Mouse (Mus musculus) C2C12 (cell line): ENCODE measurements around the gene Klhdc9. TPM values are rescaled to one million over a fixed set of nuclear protein-coding genes. Genes with fewer than 3 reads are reported as not detected.
A peak's percentile ranks its signal among the peaks of the same experiment; 100 is the strongest.
"Not testable (repeated sequence)": the region's sequence is repeated elsewhere in the genome, so short reads cannot be mapped to it uniquely, and the experiment has no call there.

ENCODE experiments used
- H3K27me3 ChIP-seq: one replicate; pipeline ENCODE4 v1.6.1; 2011; ENCODE audit not compliant: control insufficient read depth, insufficient read depth, insufficient read length
- H3K36me3 ChIP-seq: one replicate; pipeline ENCODE4 v1.6.1; 2011; ENCODE audit not compliant: control insufficient read depth, insufficient read depth
- H3K4me3 ChIP-seq: one replicate; pipeline ENCODE4 v1.5.1; 2011; ENCODE audit warnings: mild to moderate bottlenecking, control low read depth; ENCODE audit not compliant: poor library complexity, insufficient read depth, severe bottlenecking
- H3K79me2 ChIP-seq: one replicate; pipeline ENCODE4 v1.6.1; 2011; ENCODE audit not compliant: control insufficient read depth, insufficient read depth
- H3K79me3 ChIP-seq: one replicate; pipeline ENCODE4 v1.6.1; 2011; ENCODE audit warnings: low read depth, control low read depth
- H3ac ChIP-seq: one replicate; pipeline ENCODE3; 2011; ENCODE audit warnings: low read depth; ENCODE audit not compliant: control insufficient read depth, insufficient read length
- CEBPB ChIP-seq: IDR thresholded peaks from one replicate; pipeline ENCODE4 v1.6.1; 2011; ENCODE audit warnings: low read depth, mild to moderate bottlenecking, control low read depth, moderate library complexity
- CTCF ChIP-seq: IDR thresholded peaks from one replicate; pipeline ENCODE4 v1.5.1; 2011; ENCODE audit not compliant: control insufficient read depth, insufficient read depth, insufficient read length
- FOSL1 ChIP-seq: IDR thresholded peaks from one replicate; pipeline ENCODE4 v1.8.0; 2011; ENCODE audit warnings: mild to moderate bottlenecking, low read length; ENCODE audit not compliant: poor library complexity, insufficient read depth, severe bottlenecking
- MAX ChIP-seq: IDR thresholded peaks from one replicate; pipeline ENCODE4 v1.6.1; 2011; ENCODE audit warnings: mild to moderate bottlenecking, control low read depth
- MYOD1 ChIP-seq: IDR thresholded peaks from one replicate; pipeline ENCODE4 v1.6.1; 2011; ENCODE audit warnings: low read depth; ENCODE audit not compliant: control insufficient read depth, insufficient read length
- MYOG ChIP-seq: IDR thresholded peaks from one replicate; pipeline ENCODE4 v1.6.1; 2011; ENCODE audit not compliant: control insufficient read depth, insufficient read length; ENCODE audit errors: extremely low read depth
- USF1 ChIP-seq: IDR thresholded peaks from one replicate; pipeline ENCODE4 v1.6.1; 2011; ENCODE audit warnings: low read depth, mild to moderate bottlenecking, control low read depth, moderate library complexity
- polyA plus RNA-seq: library from polyadenylated mRNA; unstranded; fragments of >200 nt; fragmentation: generic; extraction: Trizol; gene quantifications from one replicate; pipeline ENCODE4 v1.2.1, GENCODE M21; 2012; ENCODE audit warnings: missing spikeins

Klhdc9 gene
- polyA plus RNA-seq, 1 experiment, result 0.05 TPM

DNA sequence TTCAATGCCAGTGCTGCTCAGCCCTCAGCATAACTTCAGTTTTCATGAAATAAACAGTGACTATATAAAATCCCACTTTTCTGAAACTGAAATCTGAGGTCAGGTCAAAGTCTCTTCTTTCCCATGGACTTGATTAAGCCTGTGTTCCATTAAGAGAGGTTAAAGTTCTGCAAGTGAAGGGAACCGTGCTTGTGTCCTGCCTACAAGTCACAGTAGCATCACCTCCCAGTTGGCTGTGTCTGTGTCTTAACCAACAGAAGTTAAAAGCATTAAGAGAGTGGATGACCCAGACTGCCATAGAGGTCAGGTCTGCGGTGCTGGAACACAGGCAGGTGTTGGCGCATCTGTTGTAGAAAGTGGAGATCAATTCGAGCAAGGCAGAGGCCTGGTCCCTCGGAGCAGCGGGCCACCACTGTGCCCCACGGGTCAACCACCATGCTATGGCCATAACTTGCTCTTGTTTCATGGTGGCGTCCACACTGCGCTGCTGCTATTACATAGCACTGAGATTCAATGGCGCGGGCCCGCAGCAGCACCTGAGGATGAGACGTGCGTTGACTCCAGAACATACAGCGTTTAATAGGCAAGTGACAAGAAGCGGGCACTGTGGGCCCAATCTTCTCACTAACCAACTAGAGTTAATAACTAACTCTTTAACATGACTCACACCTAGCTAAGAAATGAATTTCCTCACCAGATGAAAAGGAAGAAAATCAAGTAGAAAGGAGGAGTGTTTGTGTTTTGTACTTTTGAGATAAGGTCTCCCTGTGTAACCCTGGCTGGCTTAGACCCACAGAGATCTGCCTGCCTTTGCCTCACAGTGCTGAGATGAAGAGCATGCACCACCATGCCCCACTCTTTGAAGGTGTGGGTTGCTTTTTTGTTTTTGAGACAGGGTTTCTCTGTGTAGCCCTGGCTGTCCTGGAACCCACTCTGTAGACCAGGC, 18.1 kb downstream of the Klhdc9 start:
- TF ChIP-seq MAX, result no peak
- no peak for TF ChIP-seq CTCF
- no peak for TF ChIP-seq MYOG
- TF ChIP-seq MYOD1, result no peak
- TF ChIP-seq USF1, result no peak
- H3K79me3 ChIP-seq, result peaks cover 21% of the 10 kb centered on the region
- H3ac ChIP-seq, result no peak overlapping the region
- H3K36me3 ChIP-seq, result peaks cover 47% of the 10 kb centered on the region
- H3K27me3 ChIP-seq, result no peaks in the 10 kb centered on the region
- H3K79me2 ChIP-seq, result peaks cover 41% of the 10 kb centered on the region
- H3K4me3 ChIP-seq, result no peak overlapping the region

DNA sequence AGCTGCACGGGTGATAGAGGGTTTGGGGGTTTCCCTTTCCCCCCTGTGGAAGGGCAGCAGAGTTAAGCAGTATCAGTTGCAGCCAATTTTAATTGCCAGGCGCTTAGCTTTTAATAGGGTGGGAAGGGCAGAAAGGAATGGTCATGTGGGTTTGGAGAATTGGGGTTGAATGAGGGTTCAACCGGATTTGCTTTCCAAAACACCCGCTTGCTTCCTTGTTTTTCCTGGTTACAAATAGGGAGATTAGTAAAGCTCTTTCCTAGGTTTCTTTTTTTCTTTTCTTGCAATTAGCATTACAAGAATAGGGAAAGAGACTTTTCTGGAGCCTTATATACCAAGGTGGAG, 30.4 kb downstream of the Klhdc9 start:
- peaks cover 93% of the 10 kb centered on the region for H3K79me2 ChIP-seq
- peak overlapping the region; percentile 76 for H3K4me3 ChIP-seq
- TF ChIP-seq MYOG, result no peak
- peak; percentile 34 for TF ChIP-seq USF1

DNA sequence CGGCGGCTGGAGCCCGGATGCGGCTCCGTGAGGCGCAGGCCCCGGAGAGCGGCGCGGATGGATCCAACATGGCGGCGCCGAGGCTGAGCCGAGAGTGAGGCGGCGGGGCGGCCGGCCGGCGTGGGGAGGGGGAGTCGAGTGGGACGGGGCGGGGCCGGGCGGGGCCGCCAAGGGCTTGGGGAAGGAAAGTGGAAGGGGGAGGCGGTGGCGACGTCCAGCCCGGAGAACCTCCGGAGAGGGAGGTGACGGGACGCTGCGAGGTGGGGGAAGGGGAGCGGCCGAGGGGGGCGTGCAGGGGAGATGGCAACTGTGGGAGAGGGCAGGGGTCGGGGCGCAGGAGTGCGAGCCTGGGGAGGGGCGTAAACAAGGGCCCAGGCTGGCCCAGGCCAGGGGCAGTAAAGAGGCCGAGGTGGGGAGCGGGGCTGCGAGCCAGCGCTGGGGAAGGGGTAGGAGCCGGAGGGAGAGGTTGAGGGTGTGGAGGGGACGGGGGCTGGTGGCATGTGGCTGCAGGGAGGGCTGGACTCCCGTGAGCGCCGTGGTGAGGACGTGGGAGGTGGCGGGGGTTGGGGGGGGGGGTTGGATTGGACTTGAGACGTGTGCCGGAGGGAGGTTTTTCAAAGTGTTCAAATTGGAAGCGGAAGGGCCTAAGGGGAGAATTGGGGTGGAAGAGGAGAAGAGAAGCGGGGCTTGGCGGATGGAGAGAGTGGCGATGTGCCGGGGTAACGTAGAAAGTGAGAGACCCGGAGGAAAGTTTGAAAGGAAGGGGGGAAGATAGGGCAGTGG, 31.0 kb downstream of the Klhdc9 start:
- H3ac ChIP-seq, result peak overlapping the region; percentile 95
- no peak for TF ChIP-seq FOSL1
- no peak for TF ChIP-seq CTCF
- TF ChIP-seq CEBPB, result no peak
- TF ChIP-seq USF1, result no peak
- no peak for TF ChIP-seq MYOD1
- TF ChIP-seq MYOG, result no peak
- TF ChIP-seq MAX, result no peak

More for the DNA sequence above, 30.4 kb downstream of the Klhdc9 start:
- Histone ChIP-seq H3K79me3 (peaks cover 68% of the 10 kb centered on the region), H3K27me3 (no peaks in the 10 kb centered on the region), H3ac (peak overlapping the region; percentile 52), H3K36me3 (peaks cover 21% of the 10 kb centered on the region)

GRCm38 (mm10) chr1:171328839-171329432, 31.7 kb downstream of the Klhdc9 start, which contains the start of gene Dedd:
Dedd (plus strand) TSS chr1:171329145.
- H3K4me3 ChIP-seq, result peak within 1 kb of the TSS; percentile 76
- peaks cover 62% of the 10 kb centered on the region for H3K79me3 ChIP-seq
- peaks cover 18% of the 10 kb centered on the region for H3K36me3 ChIP-seq
- no peaks in the 10 kb centered on the region for H3K27me3 ChIP-seq
- peaks cover 93% of the 10 kb centered on the region for H3K79me2 ChIP-seq
- peak within 1 kb of the TSS; percentile 95 for H3ac ChIP-seq
- TF ChIP-seq USF1, result no peak
- TF ChIP-seq CEBPB, result no peak

More for the DNA sequence above, 31.0 kb downstream of the Klhdc9 start:
- Histone ChIP-seq H3K4me3 (peak overlapping the region; percentile 76), H3K79me2 (peaks cover 93% of the 10 kb centered on the region), H3K79me3 (peaks cover 66% of the 10 kb centered on the region), H3K36me3 (peaks cover 21% of the 10 kb centered on the region), H3K27me3 (no peaks in the 10 kb centered on the region)

DNA sequence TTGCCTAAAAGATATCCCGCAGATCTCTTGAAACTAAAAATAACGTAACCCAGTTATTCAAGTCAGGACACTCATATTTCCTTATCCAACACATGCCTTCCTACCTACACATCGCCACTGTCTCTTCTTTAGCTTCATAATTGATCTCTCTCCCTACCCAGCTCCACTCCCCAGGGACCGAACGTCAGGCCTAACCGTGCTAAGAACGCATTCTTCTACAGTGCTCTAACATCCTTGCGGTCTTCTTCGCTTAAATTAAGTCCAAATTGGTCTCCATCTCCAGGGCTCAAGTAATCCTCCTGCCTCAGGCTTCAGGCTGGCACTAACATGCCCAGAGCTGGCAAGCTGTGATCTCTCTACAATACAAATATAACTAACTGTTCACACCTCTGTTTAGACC, 32.4 kb downstream of the Klhdc9 start:
- peaks cover 92% of the 10 kb centered on the region for H3K79me2 ChIP-seq
- H3K27me3 ChIP-seq, result no peaks in the 10 kb centered on the region
- peak overlapping the region; percentile 76 for H3K4me3 ChIP-seq
- H3K36me3 ChIP-seq, result peaks cover 18% of the 10 kb centered on the region
- peak overlapping the region; percentile 95 for H3ac ChIP-seq
- TF ChIP-seq CEBPB (no peak), FOSL1 (no peak), USF1 (no peak), MYOG (no peak), CTCF (no peak), MYOD1 (no peak)
- peaks cover 59% of the 10 kb centered on the region for H3K79me3 ChIP-seq

- H3K27me3 ChIP-seq, H3ac ChIP-seq, H3K4me3 ChIP-seq, H3K36me3 ChIP-seq: not testable (repeated sequence)
- Histone ChIP-seq H3K79me3 (peaks cover 44% of the 10 kb centered on the region), H3K79me2 (peaks cover 75% of the 10 kb centered on the region)
These were observed 34.0 kb downstream of the Klhdc9 start for GRCm38 (mm10) chr1:171326588-171326987.
